Mouse (Mus musculus) retina, postnatal 1 day (tissue): ENCODE results near the gene Fam83g.
"Not testable (repeated sequence)": the region's sequence is repeated elsewhere in the genome, so short reads cannot be mapped to it uniquely, and the experiment has no call there.

Experiments
- DNase-seq: peaks from one replicate; pipeline ENCODE4 v3.0.0-alpha.2; 2012

The Fam83g gene

DNA sequence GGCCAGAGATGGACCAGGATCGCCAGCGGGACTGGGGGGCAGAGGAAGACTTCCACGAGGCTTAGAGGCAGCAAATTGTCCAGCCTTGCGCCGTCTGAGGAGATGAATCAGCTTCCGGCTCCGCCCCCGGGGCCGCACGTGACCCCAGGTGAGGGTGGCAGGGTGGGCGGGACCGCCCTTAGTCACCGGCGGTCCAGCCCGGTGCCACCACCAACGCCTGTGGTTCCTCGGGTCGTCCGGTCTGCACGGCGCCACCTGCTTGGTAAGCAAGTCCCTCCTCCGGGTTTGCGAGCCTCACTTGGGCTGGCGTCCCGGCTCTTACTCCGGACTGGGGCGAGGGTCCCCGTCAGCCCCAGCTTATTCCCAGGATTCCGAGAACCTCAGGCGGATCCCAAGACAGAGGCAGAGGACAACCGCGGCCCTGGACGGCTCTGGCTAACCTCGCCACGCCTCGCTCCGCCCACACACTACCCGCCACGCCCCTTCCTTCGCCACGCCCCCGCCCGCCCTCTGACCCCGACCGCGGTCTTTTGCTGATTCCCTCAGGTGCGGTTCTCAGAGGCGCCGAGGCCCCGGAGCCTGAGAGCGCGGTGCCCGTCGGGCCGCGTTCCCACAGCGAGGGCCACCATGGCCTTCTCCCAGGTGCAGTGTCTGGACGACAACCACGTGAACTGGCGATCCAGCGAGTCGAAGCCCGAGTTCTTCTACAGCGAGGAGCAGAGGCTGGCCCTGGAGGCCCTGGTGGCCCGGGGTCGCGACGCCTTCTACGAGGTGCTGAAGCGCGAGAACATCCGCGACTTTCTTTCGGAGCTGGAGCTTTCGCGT lies at the start of gene Fam83g:
TSS of gene Fam83g (plus strand) at position 185 of the 825 bp plus-strand sequence.
- peak; percentile 49 for DNase-seq

DNA sequence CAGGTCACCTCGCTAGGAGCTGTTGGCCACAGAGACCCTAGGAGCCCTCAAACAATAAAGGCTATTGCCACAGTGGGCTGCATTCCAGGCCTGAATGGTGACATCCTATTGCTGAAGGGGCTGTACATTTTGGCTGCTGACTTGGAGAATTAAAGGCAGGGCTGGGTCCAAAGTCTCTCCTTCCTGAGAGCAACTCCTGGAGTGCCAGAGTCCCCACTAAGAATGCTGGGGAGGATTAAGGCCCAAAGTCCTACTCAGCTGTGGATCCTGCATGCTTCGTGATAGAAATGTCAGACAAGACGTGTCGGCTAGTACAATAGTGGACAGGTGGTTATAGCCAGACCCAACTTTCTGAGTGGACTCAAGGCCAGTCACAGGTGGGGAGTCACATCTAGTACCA lies 47.6 kb upstream of the Fam83g start:
- not testable (repeated sequence) for DNase-seq

DNA sequence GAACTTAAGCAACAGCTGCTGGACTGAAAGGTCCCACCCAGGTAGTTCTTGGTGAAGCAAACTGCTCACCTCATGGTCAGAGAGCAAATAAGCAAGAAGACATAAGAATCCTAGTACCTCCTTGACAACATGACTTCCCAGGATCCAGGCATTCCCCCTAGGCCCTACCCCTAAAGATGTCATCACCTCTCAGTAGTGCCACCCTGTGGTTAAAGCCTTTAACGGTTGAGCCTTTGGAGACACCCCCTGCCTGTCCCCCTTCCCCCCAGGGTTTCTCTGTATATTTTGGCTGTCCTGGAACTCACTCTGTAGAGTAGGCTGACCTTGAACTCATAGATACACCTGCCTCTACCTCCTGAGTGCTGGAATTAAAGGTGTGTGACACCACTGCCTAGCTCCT lies 46.5 kb upstream of the Fam83g start:
- DNase-seq, result no peak

DNA sequence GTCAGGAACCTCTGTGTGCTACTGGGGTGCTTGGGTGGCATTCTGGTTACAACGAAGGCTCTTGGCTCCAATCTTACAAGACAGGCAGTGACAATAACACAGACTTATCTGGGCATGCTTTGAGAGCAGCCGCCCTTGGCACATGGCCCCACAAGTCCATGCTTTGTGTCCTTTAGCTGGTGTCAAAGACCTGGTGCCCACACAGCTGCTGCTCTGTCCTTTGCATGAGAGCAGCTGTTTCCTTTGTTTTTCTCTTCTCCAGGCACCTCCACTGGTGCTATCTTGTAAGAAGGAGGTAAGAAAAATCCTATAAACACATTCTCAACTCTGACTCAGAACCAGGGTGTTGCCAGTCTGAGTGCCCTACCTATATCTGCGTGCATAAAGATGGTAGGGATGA lies 46.0 kb upstream of the Fam83g start:
- DNase-seq, result no peak

DNA sequence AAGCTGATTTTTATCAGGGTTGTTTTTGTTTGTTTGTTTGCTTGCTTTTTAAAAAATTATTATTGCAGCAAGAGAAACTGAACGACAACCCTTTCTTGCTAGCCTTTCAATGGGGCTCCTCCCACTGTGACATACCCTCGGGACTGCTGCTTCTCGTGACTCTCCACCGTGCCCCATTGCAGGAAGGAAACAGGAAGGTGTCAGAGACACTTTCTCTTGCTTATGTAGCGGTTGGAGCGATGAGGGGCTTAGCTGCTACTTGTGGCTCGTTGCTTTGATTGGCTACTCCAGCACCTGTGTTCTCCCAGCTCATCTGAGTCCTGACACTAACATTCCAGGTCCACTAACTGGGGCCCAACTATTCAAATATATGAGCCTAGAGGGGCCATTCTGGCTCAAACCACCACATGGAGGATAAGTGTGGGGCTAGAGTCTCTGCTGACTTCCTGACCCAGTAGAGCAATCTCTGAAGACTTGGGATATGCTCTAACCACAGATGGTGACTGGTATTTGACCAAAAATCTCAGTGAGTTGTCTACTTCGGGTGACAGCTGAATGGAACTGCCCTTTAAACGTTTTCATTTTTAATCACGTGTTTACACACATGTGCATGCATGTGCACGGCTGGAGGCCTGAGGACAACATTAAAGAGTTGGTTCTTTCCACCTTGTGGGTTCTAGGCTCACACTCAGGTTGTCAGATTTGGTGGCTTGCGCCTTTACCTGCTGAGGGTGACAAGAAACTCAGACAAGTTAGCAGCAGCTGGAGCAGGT lies 44.9 kb upstream of the Fam83g start:
- no peak for DNase-seq

DNA sequence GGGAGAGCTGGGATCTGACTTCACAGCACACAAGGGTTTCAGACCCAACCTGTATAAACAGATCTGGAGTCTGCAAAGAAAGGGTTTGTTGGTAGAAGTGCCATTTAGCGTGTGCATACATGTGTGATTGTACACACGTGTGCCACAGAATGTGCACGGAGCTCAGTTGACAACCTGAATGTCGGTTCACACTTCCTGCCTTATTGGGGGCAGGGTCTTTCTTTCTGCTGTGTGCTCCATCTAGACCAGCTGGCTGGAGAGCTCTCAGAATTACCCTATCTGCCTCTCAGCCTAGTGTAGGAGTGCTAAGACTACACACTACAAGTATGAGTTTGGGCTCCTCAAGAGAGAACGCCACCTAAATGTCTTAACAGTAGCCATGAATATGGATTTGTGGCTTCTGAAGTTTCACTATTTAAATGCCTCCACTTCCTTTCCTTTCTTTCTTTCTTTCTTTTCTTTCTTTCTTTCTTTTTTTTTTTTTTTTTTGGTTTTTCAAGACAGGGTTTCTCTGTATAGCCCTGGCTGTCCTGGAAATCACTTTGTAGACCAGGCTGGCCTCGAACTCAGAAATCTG lies 44.2 kb upstream of the Fam83g start:
- no peak for DNase-seq

DNA sequence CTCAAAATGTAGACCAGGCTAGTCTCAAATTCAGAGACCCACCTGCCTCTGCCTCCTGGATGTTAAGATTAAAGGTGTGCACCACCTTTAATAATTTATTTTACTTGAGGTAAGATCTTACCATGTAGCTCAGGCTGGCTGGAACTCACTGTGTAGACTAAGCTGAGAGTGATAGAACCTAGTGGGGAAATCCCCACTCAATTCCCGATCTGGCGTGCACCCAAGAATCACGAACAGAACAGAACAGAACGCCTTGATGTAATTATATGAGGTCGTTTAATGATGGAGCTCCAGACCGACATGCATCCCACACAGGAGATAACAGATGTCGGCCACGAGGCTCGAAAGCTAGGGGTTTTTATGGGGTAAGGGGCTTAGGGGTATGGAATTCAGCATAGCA lies 43.3 kb upstream of the Fam83g start:
- DNase-seq, result not testable (repeated sequence)

DNA sequence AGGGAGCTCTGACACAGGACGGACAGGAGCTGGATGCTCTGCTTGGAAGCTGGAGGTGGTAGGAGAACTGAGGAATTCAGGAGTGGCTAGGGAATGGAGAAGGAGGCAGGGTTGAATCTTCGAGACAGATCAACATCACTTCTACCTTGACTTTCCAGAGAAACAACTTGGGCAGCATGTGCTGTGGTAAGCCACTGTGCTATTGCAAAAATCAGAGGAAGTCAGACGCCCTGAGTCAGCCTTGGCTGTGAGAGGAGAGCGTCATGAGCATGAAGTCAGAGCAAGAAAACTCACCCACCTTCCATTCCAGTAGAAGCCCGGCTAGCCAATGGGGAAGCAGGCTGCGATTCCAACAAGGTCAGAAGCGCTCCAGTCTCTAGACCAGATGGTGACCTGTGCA lies 41.8 kb upstream of the Fam83g start:
- no peak for DNase-seq

DNA sequence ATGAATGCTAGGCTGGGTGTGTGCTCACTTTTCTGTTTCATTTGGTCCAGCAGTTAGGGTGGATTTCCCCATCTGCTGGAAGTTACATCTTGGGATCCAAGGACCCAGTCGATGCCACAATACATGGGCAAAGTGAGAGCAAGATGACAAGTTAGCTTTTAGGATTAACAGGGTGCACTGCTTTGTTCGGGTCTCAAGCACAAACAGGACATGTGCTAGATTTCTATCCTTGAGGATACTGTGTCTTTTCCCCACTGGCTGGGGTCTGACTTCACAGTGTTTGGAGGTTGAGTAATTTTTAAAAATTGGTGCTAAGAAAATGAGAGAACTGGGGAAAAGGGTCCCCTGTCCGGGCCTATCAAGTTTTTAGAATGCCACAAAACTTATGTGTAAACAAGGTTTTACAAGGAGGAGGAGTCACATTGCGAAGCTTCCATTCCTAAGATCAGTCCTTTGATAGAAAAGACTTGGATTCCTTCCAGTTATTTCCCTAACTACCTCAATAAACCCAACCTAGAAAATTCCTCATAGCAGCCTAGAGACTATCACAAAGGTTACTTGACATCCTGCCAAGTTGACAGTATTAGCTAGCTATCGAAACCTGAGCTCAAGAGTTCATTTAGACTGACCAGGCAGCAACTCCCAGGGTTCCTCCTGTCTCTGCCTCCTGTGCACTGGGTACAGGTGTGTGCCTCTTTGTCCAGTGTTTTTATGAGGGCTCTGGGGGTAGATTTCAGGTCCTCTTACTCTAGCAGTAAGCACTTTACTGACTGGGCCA lies 40.5 kb upstream of the Fam83g start:
- DNase-seq, result no peak

DNA sequence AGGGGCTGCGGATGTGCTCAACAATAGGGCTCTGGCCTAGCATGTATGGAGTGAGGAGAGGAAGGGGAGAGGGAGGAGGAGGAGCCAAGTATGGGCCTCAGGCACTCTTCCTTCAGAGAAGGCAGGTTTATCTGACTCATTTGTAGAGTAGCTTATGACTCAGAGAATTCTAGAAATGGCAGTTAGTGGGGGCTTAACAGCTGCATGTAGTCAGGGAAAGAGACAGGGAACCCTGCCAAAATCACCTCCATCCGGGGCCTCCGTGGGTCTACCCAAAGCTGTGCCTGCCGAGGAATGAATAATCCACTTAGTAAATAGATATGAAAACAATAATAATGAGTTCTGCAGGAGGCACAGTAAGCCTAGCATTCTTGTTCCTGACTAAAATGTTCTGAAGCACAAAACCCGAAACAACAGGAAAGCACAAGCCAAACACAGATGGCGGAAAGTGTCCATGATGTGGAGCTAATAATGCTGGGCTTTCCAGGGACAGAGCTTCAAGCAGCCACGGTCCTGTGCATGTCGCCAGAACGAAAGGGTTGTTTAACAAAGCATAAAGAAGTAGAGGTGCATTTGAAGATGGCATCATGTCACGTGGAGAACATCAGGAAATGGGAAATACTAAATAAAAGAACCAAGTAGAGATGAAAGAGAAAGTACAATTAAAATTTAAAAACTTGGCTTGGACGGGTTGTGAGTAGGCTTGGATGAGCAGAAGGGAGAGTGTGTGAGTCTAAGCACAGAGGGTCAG lies 39.1 kb upstream of the Fam83g start:
- DNase-seq, result no peak

DNA sequence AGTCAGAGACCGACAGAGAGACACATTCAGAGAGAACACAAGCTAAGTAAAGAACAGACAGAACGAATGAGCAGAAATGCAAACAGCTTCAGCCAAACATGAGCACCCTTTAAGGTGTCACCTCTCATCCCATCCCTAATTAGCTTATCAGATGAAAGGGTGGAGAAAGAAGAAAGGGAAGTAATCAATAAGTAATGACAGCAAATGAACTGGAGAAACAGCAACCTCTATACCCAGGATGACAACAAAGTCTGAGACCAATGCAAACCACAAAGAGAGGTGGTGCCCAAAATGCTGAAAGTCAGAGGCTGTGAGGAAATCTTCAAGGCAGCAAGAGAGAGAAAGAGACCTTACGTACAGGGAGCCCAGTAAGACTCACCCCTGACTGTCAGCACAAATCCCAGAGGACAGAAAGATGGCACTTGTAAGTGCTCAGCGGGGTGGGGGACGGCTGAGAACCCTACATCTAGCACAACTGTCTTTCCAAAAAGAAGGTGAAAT lies 38.5 kb upstream of the Fam83g start:
- no peak for DNase-seq

DNA sequence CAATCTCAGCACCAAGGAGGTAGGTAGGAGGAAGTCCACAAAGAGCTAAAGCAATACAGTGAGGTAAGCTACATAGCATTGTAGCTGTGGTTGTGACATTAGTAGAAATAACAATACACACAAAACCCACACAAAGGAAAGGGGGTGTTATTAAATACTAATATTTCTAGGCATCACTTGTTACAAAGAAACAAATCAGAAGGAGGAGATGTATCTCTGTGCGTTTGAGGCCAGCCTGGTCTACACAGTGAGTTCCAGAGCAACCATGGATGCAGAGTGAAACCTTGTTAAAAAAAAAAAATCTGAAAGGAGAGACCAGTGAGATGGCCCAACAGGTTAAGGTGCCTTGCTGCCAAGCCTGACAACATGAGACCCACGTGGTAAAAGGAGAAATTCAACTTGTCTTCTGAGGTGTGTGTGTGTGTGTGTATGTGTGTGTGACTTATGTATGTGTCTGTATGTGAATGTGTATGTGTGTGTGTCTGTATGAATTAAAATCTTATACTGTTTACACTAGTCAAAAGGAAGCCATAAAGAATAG lies 37.3 kb upstream of the Fam83g start:
- no peak for DNase-seq

DNA sequence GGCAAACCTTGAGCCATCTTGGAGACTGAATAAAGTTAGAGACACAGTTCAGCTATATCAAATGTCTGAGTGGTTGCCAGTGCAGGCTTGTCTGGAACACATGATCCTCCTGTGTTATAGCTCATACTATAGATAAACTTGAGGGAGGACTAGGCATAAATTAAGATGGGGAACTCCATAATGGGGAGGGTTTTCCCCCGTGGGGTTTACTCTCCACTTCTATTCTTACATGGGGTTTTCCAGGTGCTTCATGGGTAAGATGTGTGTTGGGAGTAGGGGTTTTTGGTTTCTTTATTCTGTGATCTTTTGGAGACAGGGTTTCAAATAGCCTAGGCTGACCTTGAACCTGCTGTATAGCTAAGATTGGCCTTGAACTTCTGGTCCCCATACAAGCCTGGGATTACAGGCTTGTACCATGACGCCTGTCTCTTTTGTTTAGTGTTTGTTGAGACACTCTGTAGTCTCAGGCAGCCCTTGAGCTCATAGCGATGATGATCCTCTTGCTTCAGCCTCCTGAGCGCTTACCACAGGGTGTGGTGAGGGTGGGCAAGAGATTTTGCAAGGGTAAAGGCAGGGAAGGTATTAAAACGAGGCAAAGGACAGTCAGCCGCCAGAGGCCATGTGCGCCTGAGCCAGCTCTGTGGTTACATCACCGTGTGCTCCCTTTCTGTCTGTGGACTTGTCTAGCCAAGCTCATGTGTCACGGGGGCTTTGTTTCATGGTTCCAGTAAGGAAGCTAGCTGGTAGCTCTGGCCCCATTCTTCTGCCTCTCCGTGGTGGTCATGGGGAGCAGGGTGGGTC lies 36.6 kb upstream of the Fam83g start:
- DNase-seq, result no peak

DNA sequence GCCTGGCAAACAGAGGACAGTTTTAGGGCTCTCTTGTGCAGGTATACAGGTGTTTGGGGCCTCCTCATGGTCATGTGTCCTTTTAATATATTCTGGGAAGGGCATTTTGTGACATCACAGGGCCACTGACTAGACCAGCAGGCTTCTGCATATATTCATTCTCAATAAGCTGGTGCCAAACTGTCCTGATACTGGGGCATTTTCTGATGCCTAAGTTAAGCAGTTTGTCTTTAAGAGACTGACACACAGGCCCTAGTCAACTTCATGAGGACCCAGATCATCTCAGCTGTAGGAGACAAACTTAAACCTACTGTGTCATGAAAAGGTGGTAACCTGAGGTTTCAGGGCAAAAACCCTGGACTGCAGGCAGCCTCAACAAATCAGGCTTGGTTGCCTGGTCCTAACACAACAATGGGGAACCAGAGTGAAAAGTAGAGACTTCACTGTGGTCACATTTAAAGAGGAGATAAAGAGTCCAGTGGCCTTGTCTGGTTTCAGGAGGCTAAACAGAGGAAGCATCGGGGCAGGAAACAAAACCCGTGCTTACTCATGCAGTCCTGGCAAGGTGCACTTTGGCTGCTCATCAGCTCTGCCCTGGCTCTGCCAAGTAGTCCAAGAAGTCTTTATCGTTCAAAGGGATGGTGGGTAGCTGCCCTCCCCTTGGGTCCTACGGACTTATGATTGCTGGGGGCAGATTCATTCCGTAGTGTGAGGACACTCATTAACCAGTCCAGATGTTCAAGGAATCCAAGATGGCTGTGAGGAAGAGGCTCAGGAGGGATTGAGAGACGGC lies 35.7 kb upstream of the Fam83g start:
- no peak for DNase-seq

DNA sequence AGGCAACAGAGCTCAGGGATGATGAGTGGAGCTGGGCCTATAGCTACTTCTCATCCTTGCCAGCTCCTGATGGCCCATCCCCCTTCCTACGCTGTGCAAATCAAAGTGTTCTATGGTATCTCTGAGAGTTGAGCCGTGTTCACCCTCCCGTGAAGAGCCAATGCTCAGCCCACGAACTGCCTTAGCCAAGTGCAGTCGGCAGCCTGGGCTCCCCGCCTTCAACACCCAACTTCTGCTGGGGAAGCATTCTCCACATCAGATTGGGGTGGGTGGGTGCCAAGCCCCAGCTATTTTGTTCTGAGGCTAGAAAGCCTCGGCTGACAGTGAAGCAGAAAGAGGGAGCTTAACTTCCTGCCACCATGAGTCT lies 35.2 kb upstream of the Fam83g start:
- DNase-seq, result no peak

DNA sequence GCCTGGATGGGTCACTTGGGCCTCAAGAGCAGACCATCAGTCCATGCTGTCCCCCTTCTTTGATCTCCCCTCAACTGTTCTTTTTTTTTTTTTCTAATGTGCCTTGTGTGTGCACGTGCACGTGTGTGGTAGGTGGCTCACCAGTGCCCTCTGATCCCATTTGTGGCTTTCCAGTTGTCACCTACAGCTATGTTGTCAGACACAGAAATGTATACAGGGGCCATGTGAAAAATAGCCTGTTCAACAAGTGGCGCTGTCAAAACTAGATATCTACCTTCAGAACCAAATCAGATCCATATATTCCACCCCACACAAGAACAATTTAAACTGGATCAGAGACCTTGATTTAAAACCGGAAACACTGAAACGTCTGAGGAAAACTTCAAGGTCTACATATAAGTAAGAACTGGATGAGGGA lies 34.7 kb upstream of the Fam83g start:
- no peak for DNase-seq

DNA sequence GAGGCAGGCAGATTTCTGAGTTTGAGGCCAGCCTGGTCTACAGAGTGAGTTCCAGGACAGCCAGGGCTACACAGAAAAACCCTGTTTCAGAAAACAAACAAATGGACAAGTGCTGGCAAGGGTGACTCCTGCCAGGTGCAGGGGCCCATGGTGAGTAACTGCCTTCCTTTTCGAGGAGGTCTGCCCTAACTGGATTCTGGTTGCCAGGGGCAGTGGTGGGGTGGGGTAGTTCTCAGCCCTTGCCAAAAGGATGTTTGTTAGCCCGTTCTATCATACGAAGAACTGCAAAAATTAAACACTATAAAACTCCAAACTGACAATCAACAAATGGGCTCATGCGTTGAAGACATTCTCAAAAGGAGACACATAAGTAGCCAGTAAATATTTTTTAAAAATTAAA lies 34.3 kb upstream of the Fam83g start:
- no peak for DNase-seq

DNA sequence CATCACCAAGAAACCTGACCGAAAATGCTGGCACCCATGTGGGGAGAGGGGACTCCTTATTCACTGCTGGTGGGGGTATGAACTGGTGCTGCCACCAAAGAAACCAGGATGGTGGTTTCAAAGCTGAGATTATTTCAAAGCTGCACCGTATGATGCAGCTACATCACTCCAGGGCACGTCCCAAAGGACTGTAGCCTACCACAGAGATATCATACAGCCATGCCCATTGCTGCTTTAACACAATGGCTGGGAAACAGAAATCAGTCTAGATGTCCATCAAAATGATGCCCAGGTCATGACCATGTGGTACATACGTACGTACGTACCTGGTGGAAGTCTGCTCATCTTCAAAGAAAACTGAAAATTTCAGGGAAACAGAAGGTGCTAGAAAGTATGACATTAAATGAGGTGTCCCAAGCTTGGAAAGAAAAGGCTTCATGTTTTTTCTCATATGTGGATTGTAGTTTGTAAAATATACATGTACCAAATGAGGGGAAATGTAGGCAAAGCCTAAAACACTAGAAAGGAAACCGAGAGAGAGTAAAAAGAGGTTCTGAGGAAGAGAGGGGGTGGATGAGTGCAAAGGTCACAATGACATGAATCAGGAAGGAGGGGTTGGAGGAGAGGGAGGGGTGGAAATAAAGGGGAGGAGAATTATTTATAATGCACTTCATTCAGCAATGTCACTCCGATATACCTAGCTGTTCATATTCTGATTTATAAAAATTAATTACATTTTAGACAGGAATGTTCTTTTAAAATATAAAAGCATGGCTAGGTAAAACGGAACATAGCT lies 33.2 kb upstream of the Fam83g start:
- no peak for DNase-seq

DNA sequence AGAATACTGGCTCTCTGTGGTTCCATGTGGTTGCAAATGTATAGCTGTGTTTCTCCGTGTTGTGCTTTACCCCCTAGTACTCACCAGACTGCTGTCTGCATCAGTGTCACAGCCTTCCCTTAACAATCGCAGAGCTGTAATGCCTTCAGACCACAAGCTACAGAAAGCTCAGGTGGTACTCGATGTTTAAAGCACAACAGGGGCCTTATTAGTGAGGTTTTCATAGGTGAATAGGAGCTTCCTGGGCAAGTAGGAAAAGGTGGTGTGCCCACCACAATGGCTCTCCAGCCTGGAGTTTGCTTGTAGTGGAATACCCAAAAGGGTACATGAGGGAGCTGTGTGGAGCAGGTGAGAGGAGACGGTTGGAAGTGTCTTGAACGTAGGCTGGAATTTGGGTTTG lies 31.7 kb upstream of the Fam83g start:
- DNase-seq, result no peak
